Comparison of ENCODE assay signal across 15 mouse cellular contexts in genomic region chr5:146318051-146318450, GRCm38 (mm10).
DNase-seq lines count a peak whose midpoint lies in the region; ATAC-seq lines count a peak whose summit lies in the region.
"Had no signal": no experiment of that assay in that cellular context is flagged by ENCODE, and none has a peak within 500 bp of the region (broad histone marks: within the 10 kb centered on the region; RNA-seq: fewer than 3 reads in every experiment).

No protein-coding gene starts in this region.

- H3K9ac ChIP-seq in intestine, embryonic 16.5 days (ENCODE audit: low read depth, low read length) = no peak overlapping the region
- no peak overlapping the region for H3K9ac ChIP-seq in kidney, embryonic 14.5 days (ENCODE audit: low read depth, low read length)
- H3K9ac ChIP-seq: heart, embryonic 13.5 days; intestine, embryonic 15.5 days had no signal

- H3K4me2 ChIP-seq in intestine, embryonic 16.5 days (ENCODE audit: low read depth, low read length) = no peak overlapping the region
- H3K4me2 ChIP-seq in kidney, embryonic 14.5 days (replicated peaks; ENCODE audit: low read depth, low read length) = no peak overlapping the region
- H3K4me2 ChIP-seq: heart, embryonic 13.5 days; intestine, embryonic 15.5 days had no signal

- WGBS in intestine, embryonic 16.5 days = 61% methylated on average over 5 of the region's 5 CpGs
- WGBS in kidney, embryonic 14.5 days = 56% methylated on average over 5 of the region's 5 CpGs

- H3K4me1 ChIP-seq in intestine, embryonic 16.5 days (ENCODE audit: control insufficient read depth, insufficient read depth, low read length) = peaks cover 16% of the 10 kb centered on the region
- peaks cover 13% of the 10 kb centered on the region; the same call in 1 of the 2 replicates for H3K4me1 ChIP-seq in kidney, embryonic 14.5 days (ENCODE audit: control insufficient read depth, insufficient read depth, low read length)

- no peak overlapping the region for H3K27ac ChIP-seq in intestine, embryonic 16.5 days (ENCODE audit: low read length)
- H3K27ac ChIP-seq in kidney, embryonic 14.5 days (ENCODE audit: low read depth, low read length) = no peak overlapping the region
- H3K27ac ChIP-seq: forebrain, embryonic 10.5 days; heart, embryonic 13.5 days; intestine, embryonic 15.5 days had no signal

- no peaks in the 10 kb centered on the region for H3K36me3 ChIP-seq in intestine, embryonic 16.5 days (ENCODE audit: control insufficient read depth, insufficient read depth, low read length)
- H3K36me3 ChIP-seq in kidney, embryonic 14.5 days (ENCODE audit: control insufficient read depth, insufficient read depth, low read length) = no peaks in the 10 kb centered on the region
- H3K36me3 ChIP-seq: forebrain, embryonic 10.5 days; heart, embryonic 13.5 days; intestine, embryonic 15.5 days had no signal

- ATAC-seq in intestine, embryonic 16.5 days = no peak
- ATAC-seq in kidney, embryonic 14.5 days (ENCODE audit: low FRiP score, low TSS enrichment) = no peak
- ATAC-seq: intestine, embryonic 15.5 days; Patski had no signal

- no peak overlapping the region for H3K4me3 ChIP-seq in intestine, embryonic 16.5 days (ENCODE audit: low read length)
- H3K4me3 ChIP-seq in kidney, embryonic 14.5 days (ENCODE audit: low read length) = no peak overlapping the region
- H3K4me3 ChIP-seq: forebrain, embryonic 10.5 days; heart, embryonic 13.5 days; intestine, embryonic 15.5 days had no signal

- no peaks in the 10 kb centered on the region for H3K9me3 ChIP-seq in intestine, embryonic 16.5 days (ENCODE audit: control insufficient read depth, low read length)
- H3K9me3 ChIP-seq in kidney, embryonic 14.5 days (ENCODE audit: control insufficient read depth, low read length) = no peaks in the 10 kb centered on the region
- H3K9me3 ChIP-seq: forebrain, embryonic 10.5 days; heart, embryonic 13.5 days; intestine, embryonic 15.5 days had no signal

- no peaks in the 10 kb centered on the region for H3K27me3 ChIP-seq in intestine, embryonic 16.5 days (replicated peaks; ENCODE audit: control insufficient read depth, insufficient read depth, low read length)
- H3K27me3 ChIP-seq in kidney, embryonic 14.5 days (ENCODE audit: control insufficient read depth, insufficient read depth, low read length) = no peaks in the 10 kb centered on the region
- H3K27me3 ChIP-seq: intestine, embryonic 15.5 days; Patski had no signal

- DNase-seq in gastrocnemius, adult 18-20 months (ENCODE audit: low spot score) = peak; percentile 67
- DNase-seq in gastrocnemius, postnatal 10 days = no peak
- DNase-seq in NIH3T3 (ENCODE audit: low read depth) (peak; percentile 18), liver (peak; percentile 70)
- DNase-seq in heart, adult 8-10 months (ENCODE audit: low spot score) = peak; percentile 66
- no peak for DNase-seq in T-cell, adult 2 months (ENCODE audit: low spot score)
- DNase-seq: B cell, adult 2 months; cerebellum, postnatal 36 days; lung, postnatal 4 days had no signal

Comparison
In these comparisons a context has a peak if more than half of its experiments do, and no peak if none do; other contexts are left out.
1. DNase-seq: peak in gastrocnemius, adult 18-20 months (single experiment), NIH3T3 (single experiment), heart, adult 8-10 months (single experiment) and liver (single experiment); none in gastrocnemius, postnatal 10 days (single experiment) and T-cell, adult 2 months (single experiment).